Mouse (Mus musculus): ENCODE measurements around the gene Rmi1. TPM values are rescaled to one million over a fixed set of nuclear protein-coding genes. Genes with fewer than 3 reads are reported as not detected.
"Not testable (repeated sequence)": the region's sequence is repeated elsewhere in the genome, so short reads cannot be mapped to it uniquely, and the experiment has no call there.

Gene Rmi1
- polyA plus RNA-seq, 1 experiment from 2014 or later: 27.5 TPM

- Histone ChIP-seq H3K27ac (no peak overlapping the region), H3K4me2 (replicated peaks) (peak overlapping the region; percentile 90), H3K4me3 (peak overlapping the region; percentile 80), H3K36me3 (peaks cover 33% of the 10 kb centered on the region), H3K9me3 (peaks cover 22% of the 10 kb centered on the region), H3K9ac (peak overlapping the region; percentile 88), H3K4me1 (peaks cover 10% of the 10 kb centered on the region; the same call in 1 of the 2 replicates), H3K27me3 (no peaks in the 10 kb centered on the region)
- ATAC-seq (ENCODE audit: low FRiP score, low read depth): no peak
- 38% methylated on average over 11 of the region's 11 CpGs for WGBS
Measured at GRCm38 (mm10) chr13:58384371-58384770, 17.7 kb upstream of the Rmi1 start.

GRCm38 (mm10) chr13:58384779-58385546 lies 17.1 kb upstream of the Rmi1 start, which contains the start of gene 2210016F16Rik:
2210016F16Rik (minus strand) TSS chr13:58385225.
- Histone ChIP-seq H3K4me1 (peaks cover 10% of the 10 kb centered on the region; the same call in 1 of the 2 replicates), H3K27me3 (no peaks in the 10 kb centered on the region), H3K4me2 (replicated peaks) (peak within 1 kb of the TSS; percentile 90), H3K9ac (peak within 1 kb of the TSS; percentile 88), H3K4me3 (peak within 1 kb of the TSS; percentile 80), H3K27ac (peak within 1 kb of the TSS; percentile 63), H3K9me3 (peaks cover 22% of the 10 kb centered on the region), H3K36me3 (peaks cover 35% of the 10 kb centered on the region)
- ATAC-seq (ENCODE audit: low FRiP score, low read depth): peak; percentile 51
- 3% methylated on average over 77 of the region's 80 CpGs for WGBS

GRCm38 (mm10) chr13:58385547-58385920 lies 16.5 kb upstream of the Rmi1 start:
- Histone ChIP-seq H3K27ac (peak overlapping the region; percentile 63; the same call in 1 of the 2 replicates), H3K27me3 (no peaks in the 10 kb centered on the region), H3K9ac (peak overlapping the region; percentile 88), H3K36me3 (peaks cover 35% of the 10 kb centered on the region), H3K4me1 (peaks cover 10% of the 10 kb centered on the region; the same call in 1 of the 2 replicates), H3K4me3 (peak overlapping the region; percentile 80), H3K4me2 (replicated peaks) (peak overlapping the region; percentile 90), H3K9me3 (peaks cover 17% of the 10 kb centered on the region)
- 80% methylated on average over 7 of the region's 7 CpGs for WGBS
- 0 out of 2 replicates have a peak, but pooled peaks have one; percentile 2 for ATAC-seq (ENCODE audit: low FRiP score, low read depth)

GRCm38 (mm10) chr13:58387948-58388347 lies 14.1 kb upstream of the Rmi1 start:
- no peak overlapping the region for H3K9ac ChIP-seq
- H3K9me3 ChIP-seq: no peaks in the 10 kb centered on the region
- 12% methylated on average over 7 of the region's 7 CpGs for WGBS
- no peak overlapping the region for H3K27ac ChIP-seq
- no peaks in the 10 kb centered on the region for H3K27me3 ChIP-seq
- H3K4me2 ChIP-seq (replicated peaks): no peak overlapping the region
- 0 out of 2 replicates have a peak, but pooled peaks have one; percentile 41 for ATAC-seq (ENCODE audit: low FRiP score, low read depth)
- H3K4me3 ChIP-seq: no peak overlapping the region
- peaks cover 10% of the 10 kb centered on the region; the same call in 1 of the 2 replicates for H3K4me1 ChIP-seq
- H3K36me3 ChIP-seq: peaks cover 28% of the 10 kb centered on the region

- Histone ChIP-seq H3K27me3 (no peaks in the 10 kb centered on the region), H3K4me1 (peaks cover 10% of the 10 kb centered on the region; the same call in 1 of the 2 replicates), H3K9ac (no peak overlapping the region), H3K9me3 (no peaks in the 10 kb centered on the region), H3K36me3 (peaks cover 29% of the 10 kb centered on the region), H3K4me2 (replicated peaks) (no peak overlapping the region), H3K4me3 (no peak overlapping the region), H3K27ac (no peak overlapping the region)
- WGBS: 40% methylated on average over 3 of the region's 3 CpGs
- ATAC-seq (ENCODE audit: low FRiP score, low read depth): no peak
Measured at GRCm38 (mm10) chr13:58388379-58388778, 13.7 kb upstream of the Rmi1 start.

- Histone ChIP-seq H3K27ac (no peak overlapping the region), H3K27me3 (no peaks in the 10 kb centered on the region), H3K9ac (no peak overlapping the region), H3K36me3 (peaks cover 37% of the 10 kb centered on the region), H3K4me2 (replicated peaks) (no peak overlapping the region), H3K4me3 (no peak overlapping the region), H3K4me1 (peaks cover 5% of the 10 kb centered on the region; the same call in 1 of the 2 replicates), H3K9me3 (no peaks in the 10 kb centered on the region)
- WGBS: 83% methylated on average over 2 of the region's 2 CpGs
- ATAC-seq (ENCODE audit: low FRiP score, low read depth): no peak
Measured at GRCm38 (mm10) chr13:58389324-58389951, 12.6 kb upstream of the Rmi1 start.

- not testable (repeated sequence) for H3K9ac ChIP-seq
Measured at GRCm38 (mm10) chr13:58394392-58394791, 7.7 kb upstream of the Rmi1 start.

GRCm38 (mm10) chr13:58397651-58398050 lies 4.4 kb upstream of the Rmi1 start:
- Histone ChIP-seq H3K36me3 (peaks cover 50% of the 10 kb centered on the region), H3K4me3 (no peak overlapping the region), H3K9ac (no peak overlapping the region), H3K27me3 (no peaks in the 10 kb centered on the region), H3K4me1 (peaks cover 6% of the 10 kb centered on the region), H3K9me3 (no peaks in the 10 kb centered on the region), H3K27ac (no peak overlapping the region), H3K4me2 (replicated peaks) (no peak overlapping the region)
- ATAC-seq (ENCODE audit: low FRiP score, low read depth): no peak
- 89% methylated on average over 13 of the region's 13 CpGs for WGBS

More at GRCm38 (mm10) chr13:58394392-58394791, 7.7 kb upstream of the Rmi1 start:
- not testable (repeated sequence) for H3K27ac ChIP-seq; H3K4me2 ChIP-seq (replicated peaks); H3K9me3 ChIP-seq; H3K4me3 ChIP-seq; H3K27me3 ChIP-seq; ATAC-seq (ENCODE audit: low FRiP score, low read depth); H3K4me1 ChIP-seq
- WGBS: 85% methylated on average over 11 of the region's 11 CpGs
- H3K36me3 ChIP-seq: peaks cover 70% of the 10 kb centered on the region

GRCm38 (mm10) chr13:58400576-58400975 lies 1.5 kb upstream of the Rmi1 start:
- Histone ChIP-seq H3K4me2 (replicated peaks) (peak overlapping the region; percentile 77), H3K27ac (peak overlapping the region; percentile 99; the same call in 1 of the 2 replicates), H3K36me3 (peaks cover 26% of the 10 kb centered on the region), H3K27me3 (no peaks in the 10 kb centered on the region), H3K9ac (peak overlapping the region; percentile 99), H3K4me1 (peaks cover 6% of the 10 kb centered on the region), H3K4me3 (peak overlapping the region; percentile 84), H3K9me3 (no peaks in the 10 kb centered on the region; the same call in 1 of the 2 replicates)
- ATAC-seq (ENCODE audit: low FRiP score, low read depth): no peak
- under 1% methylated on average over 11 of the region's 11 CpGs for WGBS

- peak overlapping the region; percentile 99 for H3K27ac ChIP-seq
- peak; percentile 48 for ATAC-seq (ENCODE audit: low FRiP score, low read depth)
- H3K4me3 ChIP-seq: peak overlapping the region; percentile 84
- H3K4me1 ChIP-seq: peaks cover 6% of the 10 kb centered on the region
- WGBS: under 1% methylated on average over 75 of the region's 100 CpGs
- no peaks in the 10 kb centered on the region for H3K27me3 ChIP-seq
- H3K36me3 ChIP-seq: peaks cover 19% of the 10 kb centered on the region
- H3K9ac ChIP-seq: peak overlapping the region; percentile 99
- peak overlapping the region; percentile 77 for H3K4me2 ChIP-seq (replicated peaks)
- H3K9me3 ChIP-seq: no peaks in the 10 kb centered on the region; the same call in 1 of the 2 replicates
Measured at GRCm38 (mm10) chr13:58401135-58402002, 679 bp upstream of the Rmi1 start.

- ATAC-seq (ENCODE audit: low FRiP score, low read depth): no peak; the same call in 1 of the 2 replicates
- H3K27me3 ChIP-seq: no peaks in the 10 kb centered on the region
- H3K4me3 ChIP-seq: peak overlapping the region; percentile 84
- H3K4me2 ChIP-seq (replicated peaks): peak overlapping the region; percentile 60
- peaks cover 6% of the 10 kb centered on the region for H3K4me1 ChIP-seq
- H3K36me3 ChIP-seq: peaks cover 17% of the 10 kb centered on the region
- H3K9me3 ChIP-seq: no peaks in the 10 kb centered on the region; the same call in 1 of the 2 replicates
- peak overlapping the region; percentile 99 for H3K27ac ChIP-seq
- H3K9ac ChIP-seq: peak overlapping the region; percentile 99
- under 1% methylated on average over 41 of the region's 48 CpGs for WGBS
Measured at GRCm38 (mm10) chr13:58402744-58403110, 679 bp downstream of the Rmi1 start.

All from limb, embryonic 13.5 days (tissue).